Mouse (Mus musculus): ENCODE measurements around the gene Brap. TPM values are rescaled to one million over a fixed set of nuclear protein-coding genes. Genes with fewer than 3 reads are reported as not detected.

The Brap gene
- total RNA-seq, 2 experiments from 2014 or later, result 22.7 to 71.5 TPM

GRCm38 (mm10) chr5:121712934-121713538 is 52.7 kb downstream of the Brap start:
- ATAC-seq (ENCODE audit: poor library complexity, severe bottlenecking), result no peak

GRCm38 (mm10) chr5:121714331-121714730 is 54.0 kb downstream of the Brap start:
- ATAC-seq (ENCODE audit: poor library complexity, severe bottlenecking), result no peak

GRCm38 (mm10) chr5:121714928-121715327 is 54.6 kb downstream of the Brap start:
- ATAC-seq (ENCODE audit: poor library complexity, severe bottlenecking), result no peak

- no peak for ATAC-seq (ENCODE audit: poor library complexity, severe bottlenecking)
Measured at GRCm38 (mm10) chr5:121718462-121718861, 58.1 kb downstream of the Brap start.

- no peak for ATAC-seq (ENCODE audit: poor library complexity, severe bottlenecking)
Measured at GRCm38 (mm10) chr5:121720888-121721585, 60.7 kb downstream of the Brap start.

- peak; percentile 75 for ATAC-seq (ENCODE audit: poor library complexity, severe bottlenecking)
Measured at GRCm38 (mm10) chr5:121721841-121722240, 61.5 kb downstream of the Brap start.

DNA sequence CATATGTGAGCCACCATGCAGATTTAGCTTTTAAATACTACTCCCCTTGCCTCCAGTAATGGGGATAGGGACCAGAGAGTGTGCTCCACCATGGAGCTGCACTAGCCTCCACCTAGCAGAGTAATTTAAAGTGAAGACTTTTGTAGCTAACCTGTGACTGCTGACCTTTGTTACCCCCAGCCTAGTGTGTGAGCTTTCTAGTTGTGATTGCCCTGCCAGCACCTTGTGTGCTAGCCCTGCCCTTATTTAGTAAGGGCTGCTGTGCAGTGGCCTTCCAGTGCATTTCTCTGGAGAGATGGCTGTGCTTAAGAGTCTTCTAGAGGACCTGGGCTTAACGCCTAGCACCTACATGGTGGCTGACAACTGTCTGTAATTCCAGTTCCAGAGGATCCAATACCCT is 64.3 kb downstream of the Brap start:
- ATAC-seq (ENCODE audit: poor library complexity, severe bottlenecking), result no peak

DNA sequence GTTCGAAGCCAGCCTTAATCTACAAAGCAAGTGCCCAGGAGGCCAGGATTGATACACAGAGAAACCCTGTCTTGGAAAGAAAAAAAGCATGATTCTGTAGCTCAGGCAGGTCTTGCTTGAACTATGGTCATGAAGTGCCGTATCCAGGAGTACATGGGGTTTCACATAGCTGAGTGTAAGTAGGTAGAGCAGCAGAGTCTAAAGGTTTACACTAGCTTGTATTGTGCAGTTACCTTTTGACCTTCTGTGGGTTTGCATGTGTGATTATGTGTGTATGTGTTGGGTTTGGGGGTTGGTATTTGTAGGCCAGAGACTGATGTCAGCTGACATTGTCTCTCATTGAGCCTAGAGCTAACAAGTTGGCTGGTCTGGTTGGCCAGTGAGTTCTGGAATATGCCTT is 69.7 kb downstream of the Brap start:
- no peak for ATAC-seq (ENCODE audit: poor library complexity, severe bottlenecking)

DNA sequence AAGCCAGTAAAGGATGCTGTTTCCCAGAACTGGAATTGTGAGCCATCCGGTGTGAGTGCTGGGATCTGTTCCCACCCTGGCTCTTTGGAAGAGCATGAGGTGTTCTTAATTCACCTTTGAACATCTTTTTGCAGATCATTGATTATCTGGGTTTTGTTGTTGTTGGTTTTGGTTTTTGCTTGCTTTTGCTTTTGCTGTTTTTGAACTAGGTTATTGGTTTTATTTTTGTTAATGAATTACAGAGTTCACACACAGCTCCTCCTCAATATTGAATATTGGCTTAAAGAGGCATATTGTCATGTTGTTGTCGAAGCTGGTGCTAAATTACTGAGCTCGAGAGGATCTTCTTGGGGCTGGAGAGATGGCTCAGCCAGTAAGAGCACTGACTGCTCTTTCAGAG is 76.3 kb downstream of the Brap start:
- ATAC-seq (ENCODE audit: poor library complexity, severe bottlenecking), result no peak

Other genes with a start within 250 kb of the Brap start
- gene Tmem116, start 208.7 kb upstream of the Brap start, total RNA-seq (2015), result not detected in 2 replicates
- not detected in 2 replicates for gene Tmem116, start 208.7 kb upstream of the Brap start, total RNA-seq (2017)
- gene Erp29, start 208.1 kb upstream of the Brap start, total RNA-seq (2015), result 266 and 273 TPM in 2 replicates
- gene Erp29, start 208.1 kb upstream of the Brap start, total RNA-seq (2017), result 936 and 1,238 TPM in 2 replicates
- not detected in 2 replicates for gene Adam1b, start 157.1 kb upstream of the Brap start, total RNA-seq (2015)
- gene Adam1b, start 157.1 kb upstream of the Brap start, total RNA-seq (2017), result 0.24 TPM in 1 of 2 replicates, not detected in the other
- gene Adam1a, start 115.1 kb upstream of the Brap start, total RNA-seq (2015), result 2.1 and 3.1 TPM in 2 replicates
- gene Adam1a, start 115.1 kb upstream of the Brap start, total RNA-seq (2017), result 2.2 and 3.1 TPM in 2 replicates
- not detected in 2 replicates for gene Gm42878, start 115.1 kb upstream of the Brap start, total RNA-seq (2015)
- not detected in 2 replicates for gene Gm42878, start 115.1 kb upstream of the Brap start, total RNA-seq (2017)
- gene Mapkapk5, start 114.7 kb upstream of the Brap start, total RNA-seq (2015), result 105 and 106 TPM in 2 replicates
- gene Mapkapk5, start 114.7 kb upstream of the Brap start, total RNA-seq (2017), result 99.1 and 108 TPM in 2 replicates
- 137 and 142 TPM in 2 replicates for gene Aldh2, start 66.7 kb upstream of the Brap start, total RNA-seq (2015)
- 505 and 509 TPM in 2 replicates for gene Aldh2, start 66.7 kb upstream of the Brap start, total RNA-seq (2017)
- gene Acad12, start 41.6 kb upstream of the Brap start, total RNA-seq (2015), result 1.1 and 5.4 TPM in 2 replicates
- gene Acad12, start 41.6 kb upstream of the Brap start, total RNA-seq (2017), result 2.1 and 5.5 TPM in 2 replicates
- 0.46 and 0.60 TPM in 2 replicates for gene Acad10, start within 50 bp of the Brap start, total RNA-seq (2015)
- gene Acad10, start within 50 bp of the Brap start, total RNA-seq (2017), result 0.69 and 1.4 TPM in 2 replicates
- gene Atxn2, start 50.8 kb downstream of the Brap start, total RNA-seq (2015), result 46.3 and 50.9 TPM in 2 replicates
- gene Atxn2, start 50.8 kb downstream of the Brap start, total RNA-seq (2017), result 33.2 and 46.3 TPM in 2 replicates
- gene Sh2b3, start 177.1 kb downstream of the Brap start, total RNA-seq (2015), result 82.9 and 83.8 TPM in 2 replicates
- 46.3 and 55.6 TPM in 2 replicates for gene Sh2b3, start 177.1 kb downstream of the Brap start, total RNA-seq (2017)
- gene Pheta1, start 188.4 kb downstream of the Brap start, total RNA-seq (2015), result 0.78 and 1.2 TPM in 2 replicates
- 0.69 and 1.8 TPM in 2 replicates for gene Pheta1, start 188.4 kb downstream of the Brap start, total RNA-seq (2017)